Mouse (Mus musculus): ENCODE results near the gene Gnptg.

Gene Gnptg

DNA sequence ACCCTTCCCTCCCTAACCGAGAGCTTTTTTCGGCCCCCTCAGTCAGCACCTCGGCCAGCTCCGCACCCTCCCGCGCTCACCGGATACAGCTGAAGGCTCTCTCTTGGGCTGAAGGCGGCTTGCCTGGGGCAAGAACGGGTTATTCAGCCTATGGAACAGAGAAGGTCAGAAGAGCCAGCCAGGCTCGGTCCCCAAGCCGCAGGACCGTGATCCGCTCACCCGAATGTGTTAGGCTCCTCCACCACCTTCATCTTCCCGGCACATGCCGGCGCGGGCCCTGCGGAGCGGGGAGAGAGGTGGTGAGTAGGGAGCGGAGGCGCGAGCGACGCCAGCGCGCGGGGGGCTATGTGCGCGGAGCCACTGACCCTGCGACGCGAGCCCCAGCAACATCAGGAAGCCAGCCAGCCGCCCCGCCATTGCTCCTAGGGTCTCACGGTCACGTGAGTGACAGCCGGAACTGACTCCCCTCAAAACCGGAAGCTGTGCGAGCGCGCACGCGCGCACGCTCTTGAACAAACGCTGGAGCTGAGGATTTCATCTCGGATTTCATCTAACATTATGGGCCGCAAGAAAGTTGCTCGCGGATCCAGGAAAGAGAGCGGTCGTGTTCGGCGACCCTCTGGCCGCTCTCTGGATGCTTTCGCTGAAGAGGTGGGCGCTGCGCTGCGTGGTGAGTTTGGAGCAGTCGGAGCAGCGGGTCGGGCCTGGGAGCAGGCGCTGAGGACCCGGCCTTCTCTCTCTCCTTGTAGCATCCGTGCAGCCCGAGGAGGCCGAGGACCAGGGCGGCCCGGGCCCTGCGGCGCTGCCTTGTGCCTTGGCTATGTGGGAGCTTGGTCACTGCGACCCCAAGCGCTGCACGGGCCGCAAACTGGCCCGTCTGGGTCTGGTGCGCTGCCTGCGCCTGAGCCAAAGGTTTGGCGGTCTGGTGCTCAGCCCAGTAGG, at the start of gene Gnptg, which contains the start of gene Tsr3:
Gene Gnptg (minus strand): TSS at position 430 of the 942 bp plus-strand sequence.
Gene Tsr3 (plus strand): TSS at position 476 of the 942 bp plus-strand sequence.
- DNase-seq: peak; percentile 92

DNA sequence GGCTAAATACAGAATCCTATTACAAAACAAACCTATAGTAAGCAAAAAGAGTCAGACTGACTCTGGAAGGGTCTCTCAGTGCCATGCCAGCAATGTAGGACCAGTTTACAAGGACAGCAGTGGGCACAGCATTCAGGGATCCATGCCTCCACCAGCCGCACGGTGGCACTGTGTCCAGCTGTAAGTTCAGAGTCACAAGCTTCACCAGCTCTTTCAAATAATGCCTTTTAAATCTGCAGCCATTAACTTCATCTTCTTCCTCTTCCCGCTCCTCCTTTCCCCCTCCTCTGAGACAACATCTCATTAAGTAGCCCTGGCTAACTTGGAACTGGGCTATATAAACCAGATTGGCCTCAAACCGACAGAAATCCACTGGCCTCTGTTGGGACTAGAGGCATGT, 48.9 kb upstream of the Gnptg start:
- DNase-seq: peak; percentile 60

DNA sequence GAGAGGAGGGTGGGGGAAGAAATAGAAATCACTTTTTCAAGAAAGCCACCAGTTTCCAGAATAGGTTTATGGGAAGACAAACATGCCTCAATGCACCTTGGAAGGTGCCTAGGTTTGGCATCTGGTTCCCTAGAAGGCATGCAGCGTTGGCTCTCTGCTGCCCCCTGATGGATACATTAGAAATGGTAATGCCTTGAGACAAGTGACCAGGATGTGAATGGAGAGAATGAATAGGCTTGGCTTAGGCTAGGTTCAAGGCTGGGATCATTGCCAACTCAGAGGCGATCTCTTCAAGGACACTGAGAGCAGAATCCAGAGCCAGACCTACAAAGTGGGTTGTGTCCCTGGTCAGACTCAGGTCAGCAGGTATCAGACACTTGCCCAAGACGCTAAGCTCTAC, 45.1 kb upstream of the Gnptg start:
- peak; percentile 90 for DNase-seq

DNA sequence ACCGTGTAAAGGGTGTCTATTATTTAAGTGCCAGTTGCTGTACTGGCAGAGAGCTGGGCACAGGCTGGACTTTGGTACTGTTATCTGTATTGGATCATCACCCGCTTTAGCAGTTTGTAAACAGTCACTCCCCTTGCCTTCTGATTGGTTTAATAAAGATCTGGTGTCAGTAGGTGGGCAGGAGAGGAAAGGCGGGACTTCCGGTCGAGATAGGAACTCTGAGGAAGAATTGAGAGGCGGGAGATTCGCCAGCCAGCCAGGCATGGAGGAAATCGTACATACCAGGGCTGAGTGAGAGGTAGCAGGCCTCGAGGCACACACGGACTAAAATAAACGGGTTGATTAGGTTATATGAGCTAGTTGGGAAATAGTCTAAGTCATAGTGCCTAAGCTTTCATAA, 42.2 kb upstream of the Gnptg start:
- DNase-seq: peak; percentile 89

- DNase-seq: no peak
Observed at GRCm38 (mm10) chr17:25275833-25276232, 35.9 kb upstream of the Gnptg start.

- DNase-seq: no peak
Observed at GRCm38 (mm10) chr17:25274571-25275346, 34.8 kb upstream of the Gnptg start, which contains the start of gene Ube2i. TSS of gene Ube2i (minus strand) at chr17:25274622.

DNA sequence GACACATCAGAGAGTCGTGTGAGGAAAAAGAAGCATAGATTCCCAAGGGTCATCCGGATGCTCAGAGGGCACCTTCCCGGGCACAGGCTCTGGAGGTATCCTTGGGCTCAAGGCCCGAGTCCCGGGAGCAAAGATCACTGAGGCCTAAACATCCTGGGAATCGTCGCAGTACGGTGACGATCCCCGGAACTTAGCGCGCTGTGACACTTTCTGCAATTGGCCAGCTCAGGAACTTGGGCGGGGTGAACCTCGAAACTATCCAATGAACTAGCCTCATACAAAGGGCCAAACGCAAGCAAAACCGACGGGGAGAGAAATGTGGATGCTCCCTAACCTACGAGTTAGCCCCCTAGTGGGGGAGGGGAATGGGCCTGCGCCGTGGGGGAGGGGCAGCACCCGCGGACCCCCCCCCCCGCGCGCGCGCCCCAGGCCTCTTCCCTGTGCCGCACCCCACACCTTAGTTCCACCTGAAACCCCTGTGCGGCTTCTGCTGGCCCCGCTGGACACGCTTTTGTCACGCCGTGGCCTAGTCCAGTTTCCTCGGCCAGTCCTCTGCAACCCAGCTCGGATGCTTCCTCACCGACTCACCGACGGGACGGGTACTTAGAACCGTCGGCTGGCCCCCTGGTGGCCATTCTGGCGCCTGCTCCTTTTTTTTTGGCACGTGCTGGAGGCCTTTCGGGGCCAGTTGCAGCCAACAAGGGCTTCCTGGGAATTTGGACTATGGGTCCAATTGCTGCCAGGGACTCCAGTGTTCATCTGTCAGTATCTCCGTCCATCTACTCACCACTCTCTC, 34.0 kb upstream of the Gnptg start:
- DNase-seq: peak; percentile 95

DNA sequence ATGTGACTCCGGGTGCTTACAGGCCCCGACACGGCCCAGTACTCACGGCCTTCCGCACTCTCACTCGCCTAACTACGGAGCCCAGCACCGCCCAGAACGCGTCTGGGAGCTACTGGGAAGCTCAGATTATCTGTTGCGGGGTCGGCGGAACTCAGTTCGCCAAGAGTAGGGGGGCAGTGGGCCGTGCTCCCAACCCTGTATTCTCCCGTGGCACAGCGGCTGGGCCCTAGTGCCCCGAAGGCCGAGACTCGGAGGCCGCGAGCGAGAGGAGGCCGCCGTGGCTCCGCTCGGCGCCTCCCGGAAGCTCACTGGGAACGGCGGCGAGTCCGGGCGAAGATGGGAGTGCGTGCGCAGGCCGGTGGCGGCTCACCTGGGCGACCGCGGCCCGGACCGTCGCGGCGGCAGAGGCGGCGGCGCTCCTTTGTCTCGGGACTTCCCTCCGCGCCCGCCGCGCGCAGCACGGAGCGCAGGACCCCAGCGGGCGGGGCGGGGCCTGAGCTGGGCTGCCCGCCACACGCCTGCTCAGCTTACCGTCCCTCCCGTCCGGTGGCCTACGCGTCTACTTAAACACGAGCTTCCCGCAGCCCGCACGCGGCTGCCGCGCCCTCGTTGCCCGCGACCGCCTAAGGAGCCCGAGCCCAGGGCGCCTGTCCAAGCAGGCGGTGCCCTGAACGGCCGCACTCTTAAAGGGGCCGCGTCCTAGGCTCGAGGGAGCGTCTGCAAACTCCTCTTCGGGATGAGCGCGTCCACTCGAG, 33.2 kb upstream of the Gnptg start:
- peak; percentile 92 for DNase-seq

GRCm38 (mm10) chr17:25272326-25272725, 32.4 kb upstream of the Gnptg start:
- DNase-seq: peak; percentile 65

GRCm38 (mm10) chr17:25270795-25271335, 30.9 kb upstream of the Gnptg start:
- peak; percentile 60 for DNase-seq

DNA sequence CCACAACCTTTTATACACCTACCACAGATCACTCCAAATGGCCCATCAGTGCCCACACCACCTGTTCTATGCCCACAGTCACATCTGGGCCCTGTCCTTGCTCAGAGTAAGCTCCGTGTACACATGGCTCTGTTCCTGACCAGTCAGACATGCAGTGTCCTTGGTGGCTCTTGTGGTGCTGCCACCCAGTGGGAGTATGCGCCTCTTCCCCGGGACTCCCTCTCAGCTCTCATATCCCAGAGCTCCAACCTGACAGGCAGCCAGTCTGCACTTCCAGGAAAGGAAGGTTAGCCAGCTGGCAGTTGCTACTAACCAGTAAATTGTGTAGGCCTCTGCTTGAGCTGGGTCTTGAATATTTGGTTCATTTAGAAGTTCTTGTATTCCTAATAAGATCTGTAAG, 24.5 kb upstream of the Gnptg start:
- no peak for DNase-seq

- DNase-seq: peak; percentile 34
Observed at GRCm38 (mm10) chr17:25257804-25258261, 17.9 kb upstream of the Gnptg start.

DNA sequence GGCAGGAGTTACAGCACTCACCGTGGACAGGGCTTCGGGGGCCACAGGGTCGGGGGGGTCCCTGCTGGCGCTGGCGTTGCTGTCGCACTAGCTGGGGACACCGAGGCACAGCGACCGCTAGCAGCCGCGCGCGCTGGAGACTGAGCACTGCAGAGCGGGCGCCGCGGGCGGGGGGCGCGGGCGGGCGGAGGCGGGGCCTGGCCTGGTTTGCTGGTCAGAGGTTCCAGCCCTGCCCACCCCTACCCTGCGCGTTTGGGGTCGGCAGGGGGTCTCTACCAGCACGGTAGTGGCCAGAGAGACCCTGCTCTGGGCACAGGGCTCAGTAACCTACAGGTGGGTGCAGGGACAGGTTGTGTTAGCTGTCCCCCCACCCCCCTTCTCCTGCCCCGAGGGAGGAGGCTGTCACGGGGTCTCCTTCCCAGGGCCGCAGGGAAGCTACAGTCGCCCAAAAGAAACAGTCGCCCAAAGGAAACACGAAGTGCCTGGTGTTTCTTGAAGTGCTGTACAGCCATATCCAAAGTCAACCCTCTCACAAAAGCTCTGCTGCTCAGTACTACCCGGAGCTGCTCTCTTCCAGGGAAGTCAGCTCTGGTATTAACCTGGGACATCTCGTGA, 16.3 kb upstream of the Gnptg start, which contains the start of gene Baiap3:
Gene Baiap3 (minus strand): TSS at position 225 of the 615 bp plus-strand sequence.
- peak; percentile 40 for DNase-seq

DNA sequence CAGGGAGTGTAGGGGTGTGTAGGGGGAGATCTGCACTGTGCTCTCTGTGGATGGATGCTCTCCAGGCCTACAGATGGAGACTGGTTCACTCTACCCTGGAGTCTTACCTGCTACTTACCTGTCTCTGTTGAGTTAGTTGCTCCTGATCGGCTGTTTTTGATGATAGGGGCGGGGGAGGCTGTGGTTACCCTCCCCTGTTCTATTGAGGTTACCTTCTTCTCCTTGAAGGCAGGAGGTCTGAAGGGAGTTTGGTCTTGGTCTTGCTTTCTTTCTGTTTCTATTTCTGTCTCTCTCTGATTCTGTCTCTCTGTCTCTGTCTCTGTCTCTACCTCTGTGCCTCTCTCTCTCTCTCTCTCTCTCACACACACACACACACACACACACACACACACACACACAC, 15.2 kb upstream of the Gnptg start:
- no peak for DNase-seq

GRCm38 (mm10) chr17:25253760-25254159, 13.8 kb upstream of the Gnptg start:
- no peak for DNase-seq

DNA sequence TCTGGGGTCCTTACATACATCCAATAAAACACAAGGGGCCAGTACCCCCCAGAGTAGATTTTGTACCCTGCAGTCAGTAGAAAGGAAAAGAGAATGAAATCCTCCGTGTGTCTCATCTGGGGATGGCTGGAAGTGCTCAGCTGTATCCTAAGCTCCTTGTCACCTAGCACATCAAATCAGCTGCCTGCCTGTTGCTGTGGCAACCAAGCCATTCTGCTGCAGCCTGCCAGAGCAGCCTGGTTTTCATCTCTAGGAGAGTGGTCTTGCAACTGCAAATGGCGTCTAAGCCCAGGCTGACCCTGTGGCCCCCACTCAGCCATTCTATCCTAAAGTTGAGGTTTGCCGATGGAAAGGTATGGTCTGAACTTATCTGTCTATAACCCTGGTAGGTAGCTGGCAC, 12.7 kb upstream of the Gnptg start:
- no peak for DNase-seq

DNA sequence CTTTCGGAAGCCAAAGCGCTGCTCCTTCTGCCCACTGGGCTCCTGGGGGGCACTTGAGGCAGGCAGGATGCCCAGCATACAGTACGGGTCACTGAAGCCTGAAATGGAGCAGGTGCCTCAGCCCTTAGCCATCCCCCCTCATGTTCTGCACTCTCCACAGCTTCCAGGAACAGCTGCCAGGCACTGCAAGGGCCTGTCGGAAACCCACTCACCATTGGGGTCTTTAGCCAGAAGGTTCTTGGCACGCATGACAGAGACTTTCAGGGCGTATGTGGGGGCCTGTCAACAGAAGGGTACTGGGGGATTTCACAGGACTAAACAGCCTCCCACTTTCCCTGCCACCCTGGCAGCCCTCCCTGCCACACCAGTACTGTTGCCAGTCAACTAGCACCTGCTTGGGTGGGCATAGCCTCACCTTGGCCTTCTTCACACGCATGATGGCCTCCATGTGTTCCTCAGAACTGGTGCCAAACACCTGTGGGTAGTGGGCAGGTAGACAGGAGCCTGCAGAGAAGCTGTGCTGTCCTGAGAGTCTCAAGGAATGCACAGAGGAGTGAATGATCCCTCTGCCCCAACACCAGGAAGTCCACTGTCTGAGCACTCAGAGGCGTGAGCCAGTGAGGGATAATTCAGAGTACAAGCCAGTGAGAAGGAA, 10.4 kb upstream of the Gnptg start:
- DNase-seq: no peak

GRCm38 (mm10) chr17:25248033-25248750, 8.3 kb upstream of the Gnptg start:
- DNase-seq: no peak

DNA sequence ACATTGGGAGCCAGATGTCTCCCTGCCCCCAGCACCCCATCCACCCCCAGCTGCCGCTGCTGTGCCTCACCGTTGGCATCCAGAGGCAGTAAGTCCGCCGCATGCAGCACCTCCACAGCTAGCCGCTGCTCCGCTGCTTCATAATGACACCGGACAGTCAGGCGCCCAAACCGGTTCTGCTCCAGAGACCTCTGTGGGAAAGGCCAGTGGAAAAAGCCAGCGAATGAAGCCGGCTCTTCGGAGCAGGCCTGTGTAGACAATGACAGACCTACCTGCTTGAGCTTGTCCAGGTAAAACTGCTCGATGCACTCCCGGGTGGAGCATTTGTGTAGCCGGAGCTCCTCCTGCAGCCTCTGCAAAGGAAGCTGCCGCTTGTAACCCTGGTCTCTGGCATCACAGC, 4.3 kb upstream of the Gnptg start:
- no peak for DNase-seq
